Mouse (Mus musculus) midbrain, embryonic 13.5 days (tissue): ENCODE data around the gene Mb21d2. TPM values are rescaled to one million over a fixed set of nuclear protein-coding genes. Genes with fewer than 3 reads are reported as not detected.

ENCODE experiments used
- ATAC-seq: fragments of 200-750 bp; cut with Nextera tagmentation; 2 replicates; pipeline ENCODE4 v1.8.0; 2017; ENCODE audit warnings: mild to moderate bottlenecking, moderate TSS enrichment, moderate library complexity
- H3K27ac ChIP-seq: fragments of 300-500 bp; sonication (generic); 2 replicates; pipeline ENCODE4 v1.5.1; 2015; ENCODE audit warnings: inconsistent platforms, mild to moderate bottlenecking, moderate library complexity
- H3K27me3 ChIP-seq: fragments of 300-500 bp; sonication (generic); 2 replicates; pipeline ENCODE4 v1.6.1; 2015; ENCODE audit warnings: mild to moderate bottlenecking, inconsistent platforms
- H3K36me3 ChIP-seq: fragments of 300-500 bp; sonication (generic); 2 replicates; pipeline ENCODE4 v1.6.1; 2015; ENCODE audit warnings: mild to moderate bottlenecking, inconsistent platforms
- H3K4me1 ChIP-seq: fragments of 300-500 bp; sonication (generic); replicated peaks from 2 replicates; pipeline ENCODE4 v1.6.1; 2015; ENCODE audit warnings: inconsistent platforms
- H3K4me2 ChIP-seq: fragments of 300-500 bp; sonication (generic); replicated peaks from 2 replicates; pipeline ENCODE4 v1.6.1; 2015; ENCODE audit warnings: moderate library complexity, mild to moderate bottlenecking, inconsistent platforms
- H3K4me3 ChIP-seq: fragments of 300-500 bp; sonication (generic); replicated peaks from 2 replicates; pipeline ENCODE4 v1.5.1; 2015; ENCODE audit warnings: mild to moderate bottlenecking, inconsistent platforms
- H3K9ac ChIP-seq: fragments of 300-500 bp; sonication (generic); replicated peaks from 2 replicates; pipeline ENCODE4 v1.6.1; 2015; ENCODE audit warnings: mild to moderate bottlenecking, inconsistent platforms
- H3K9me3 ChIP-seq: fragments of 300-500 bp; sonication (generic); 2 replicates; pipeline ENCODE4 v1.6.1; 2016; ENCODE audit warnings: mild to moderate bottlenecking, inconsistent platforms
- WGBS: fragments of 180-500 bp; shearing (Covaris S2); methylation state at CpG from one replicate; pipeline ENCODE4 v1.1.7; 2015; 5-methylcytosine and 5-hydroxymethylcytosine counted together
- polyA plus RNA-seq: library from polyadenylated mRNA; unstranded; fragments of >200 nt; fragmentation: Nextera tagmentation; extraction: Ambion mirVana; gene quantifications from 2 replicates; pipeline ENCODE4 v1.2.1, GENCODE M21; 2015

Gene Mb21d2
- polyA plus RNA-seq, 1 experiment from 2014 or later, result 8.5 TPM

- Histone ChIP-seq H3K4me2 (no peak overlapping the region), H3K9ac (no peak overlapping the region), H3K4me3 (no peak overlapping the region), H3K27me3 (no peaks in the 10 kb centered on the region), H3K4me1 (no peaks in the 10 kb centered on the region), H3K36me3 (no peaks in the 10 kb centered on the region), H3K27ac (no peak overlapping the region), H3K9me3 (peaks cover under 1% of the 10 kb centered on the region; the same call in 1 of the 2 replicates)
- ATAC-seq, result no peak
- WGBS, result 51% methylated on average over 5 of the region's 5 CpGs
Measured at GRCm38 (mm10) chr16:28818749-28819285, 110.7 kb downstream of the Mb21d2 start.

- 78% methylated on average over 1 of the region's 1 CpGs for WGBS
- Histone ChIP-seq H3K9me3 (peaks cover 10% of the 10 kb centered on the region), H3K4me2 (no peak overlapping the region), H3K4me1 (no peaks in the 10 kb centered on the region), H3K4me3 (no peak overlapping the region), H3K27me3 (no peaks in the 10 kb centered on the region), H3K27ac (no peak overlapping the region), H3K36me3 (no peaks in the 10 kb centered on the region), H3K9ac (no peak overlapping the region)
- ATAC-seq, result no peak
Measured at GRCm38 (mm10) chr16:28813290-28813689, 116.2 kb downstream of the Mb21d2 start.

- H3K9me3 ChIP-seq, result peaks cover 10% of the 10 kb centered on the region
- no peak overlapping the region for H3K9ac ChIP-seq
- no peak overlapping the region for H3K4me3 ChIP-seq
- no peak overlapping the region for H3K27ac ChIP-seq
- no peaks in the 10 kb centered on the region for H3K27me3 ChIP-seq
- H3K4me2 ChIP-seq, result no peak overlapping the region
- no peak for ATAC-seq
- whole genome bisulfite sequencing, result 22% methylated on average over 1 of the region's 1 CpGs
- H3K36me3 ChIP-seq, result no peaks in the 10 kb centered on the region
- H3K4me1 ChIP-seq, result no peaks in the 10 kb centered on the region
Measured at GRCm38 (mm10) chr16:28809089-28809488, 120.4 kb downstream of the Mb21d2 start.

- Histone ChIP-seq H3K36me3 (no peaks in the 10 kb centered on the region), H3K27ac (no peak overlapping the region), H3K4me1 (no peaks in the 10 kb centered on the region), H3K4me2 (no peak overlapping the region), H3K9me3 (no peaks in the 10 kb centered on the region; the same call in 1 of the 2 replicates), H3K27me3 (no peaks in the 10 kb centered on the region), H3K9ac (no peak overlapping the region), H3K4me3 (no peak overlapping the region)
- ATAC-seq, result 0 out of 2 replicates have a peak, but pooled peaks have one; percentile 58
- 5% methylated on average over 4 of the region's 4 CpGs for WGBS
Measured at GRCm38 (mm10) chr16:28793115-28793514, 136.4 kb downstream of the Mb21d2 start.

Other genes with a start within 250 kb of the Mb21d2 start
- gene Fgf12, start 176.6 kb downstream of the Mb21d2 start, polyA plus RNA-seq, result 13.9 and 16.8 TPM in 2 replicates